Mouse (Mus musculus) hindbrain, embryonic 11.5 days (tissue): ENCODE results near the gene Acads. TPM values are rescaled to one million over a fixed set of nuclear protein-coding genes. Genes with fewer than 3 reads are reported as not detected.
"Not testable (repeated sequence)": the region's sequence is repeated elsewhere in the genome, so short reads cannot be mapped to it uniquely, and the experiment has no call there.

Source experiments
- ATAC-seq: fragments of 200-750 bp; cut with Nextera tagmentation; 2 replicates; pipeline ENCODE4 v1.8.0; 2017; ENCODE audit warnings: mild to moderate bottlenecking, moderate TSS enrichment, moderate library complexity; ENCODE audit not compliant: low FRiP score
- DNase-seq: peaks from one replicate; pipeline ENCODE4 v3.0.0-alpha.2; 2015; ENCODE audit warnings: low spot score
- H3K27ac ChIP-seq: fragments of 300-500 bp; sonication (generic); 2 replicates; pipeline ENCODE4 v1.5.1; 2014; ENCODE audit warnings: mild to moderate bottlenecking, low read depth, low read length
- H3K27me3 ChIP-seq: fragments of 300-500 bp; sonication (generic); 2 replicates; pipeline ENCODE4 v1.6.1; 2014; ENCODE audit warnings: mild to moderate bottlenecking, low read length, moderate library complexity, mixed read lengths; ENCODE audit not compliant: control insufficient read depth, insufficient read depth
- H3K36me3 ChIP-seq: fragments of 300-500 bp; sonication (generic); 2 replicates; pipeline ENCODE4 v1.6.1; 2014; ENCODE audit warnings: mild to moderate bottlenecking, low read length, moderate library complexity, mixed read lengths; ENCODE audit not compliant: control insufficient read depth, insufficient read depth
- H3K4me1 ChIP-seq: fragments of 300-500 bp; sonication (generic); replicated peaks from 2 replicates; pipeline ENCODE4 v1.6.1; 2014; ENCODE audit warnings: low read length, mixed read lengths; ENCODE audit not compliant: control insufficient read depth, insufficient read depth
- H3K4me2 ChIP-seq: fragments of 300-500 bp; sonication (generic); replicated peaks from 2 replicates; pipeline ENCODE4 v1.6.1; 2014; ENCODE audit warnings: mild to moderate bottlenecking, low read depth, low read length
- H3K4me3 ChIP-seq: fragments of 300-500 bp; sonication (generic); 2 replicates; pipeline ENCODE4 v1.5.1; 2014; ENCODE audit warnings: low read depth, low read length
- H3K9ac ChIP-seq: fragments of 300-500 bp; sonication (generic); 2 replicates; pipeline ENCODE4 v1.6.1; 2014; ENCODE audit warnings: low read depth, low read length
- H3K9me3 ChIP-seq: fragments of 300-500 bp; sonication (generic); 2 replicates; pipeline ENCODE4 v1.6.1; 2016; ENCODE audit warnings: low read length; ENCODE audit not compliant: control insufficient read depth
- WGBS: fragments of 180-500 bp; shearing (Covaris S2); extraction: QIAGEN DNeasy Blood & Tissue Kit; methylation state at CpG from one replicate; pipeline ENCODE4 v1.1.7; 2014; 5-methylcytosine and 5-hydroxymethylcytosine counted together
- polyA plus RNA-seq: library from polyadenylated mRNA; unstranded; fragments of >200 nt; fragmentation: Nextera tagmentation; extraction: Ambion mirVana; gene quantifications from 2 replicates; pipeline ENCODE4 v1.2.1, GENCODE M21; 2014

Acads gene
- polyA plus RNA-seq, 1 experiment from 2014 or later = 30.8 TPM

DNA sequence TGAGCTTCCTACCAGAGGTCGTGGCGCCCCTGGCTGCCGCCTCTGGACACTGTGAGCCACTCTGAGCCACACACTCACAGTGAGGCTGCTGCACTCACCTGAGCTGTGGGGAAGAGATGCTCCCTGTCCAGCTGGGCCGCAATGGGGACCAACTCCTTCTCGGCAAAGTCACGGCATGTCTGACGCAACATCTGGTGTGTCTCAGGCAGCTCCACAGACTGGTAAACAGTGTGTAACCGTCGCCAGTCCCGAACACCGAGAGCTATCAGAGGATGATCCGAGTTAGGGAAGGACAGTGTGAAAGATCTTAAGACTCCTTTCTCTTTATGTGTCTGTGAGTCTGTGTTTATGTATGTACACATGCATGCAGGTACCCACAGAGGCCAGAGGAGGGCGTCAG lies 1.7 kb downstream of the Acads start:
- Histone ChIP-seq H3K4me2 (no peak overlapping the region), H3K27me3 (no peaks in the 10 kb centered on the region), H3K36me3 (no peaks in the 10 kb centered on the region), H3K4me3 (no peak overlapping the region), H3K27ac (no peak overlapping the region), H3K9me3 (no peaks in the 10 kb centered on the region), H3K9ac (no peak overlapping the region), H3K4me1 (no peaks in the 10 kb centered on the region)
- 96% methylated on average over 13 of the region's 13 CpGs for WGBS
- no peak for ATAC-seq
- no peak for DNase-seq

GRCm38 (mm10) chr5:115116426-115116825 lies 2.7 kb downstream of the Acads start:
- Histone ChIP-seq H3K4me2 (no peak overlapping the region), H3K4me3 (no peak overlapping the region), H3K4me1 (no peaks in the 10 kb centered on the region), H3K9ac (no peak overlapping the region), H3K27ac (no peak overlapping the region), H3K9me3 (no peaks in the 10 kb centered on the region), H3K36me3 (no peaks in the 10 kb centered on the region), H3K27me3 (no peaks in the 10 kb centered on the region)
- ATAC-seq (no peak), DNase-seq (no peak)
- 86% methylated on average over 3 of the region's 3 CpGs for WGBS

GRCm38 (mm10) chr5:115114501-115114900 lies 4.6 kb downstream of the Acads start:
- Histone ChIP-seq H3K4me1 (peaks cover 8% of the 10 kb centered on the region; the same call in 1 of the 2 replicates), H3K27ac (no peak overlapping the region), H3K4me2 (no peak overlapping the region), H3K27me3 (no peaks in the 10 kb centered on the region), H3K36me3 (no peaks in the 10 kb centered on the region), H3K9me3 (no peaks in the 10 kb centered on the region), H3K4me3 (no peak overlapping the region), H3K9ac (no peak overlapping the region)
- ATAC-seq (no peak), DNase-seq (no peak)
- 99% methylated on average over 8 of the region's 8 CpGs for WGBS

DNA sequence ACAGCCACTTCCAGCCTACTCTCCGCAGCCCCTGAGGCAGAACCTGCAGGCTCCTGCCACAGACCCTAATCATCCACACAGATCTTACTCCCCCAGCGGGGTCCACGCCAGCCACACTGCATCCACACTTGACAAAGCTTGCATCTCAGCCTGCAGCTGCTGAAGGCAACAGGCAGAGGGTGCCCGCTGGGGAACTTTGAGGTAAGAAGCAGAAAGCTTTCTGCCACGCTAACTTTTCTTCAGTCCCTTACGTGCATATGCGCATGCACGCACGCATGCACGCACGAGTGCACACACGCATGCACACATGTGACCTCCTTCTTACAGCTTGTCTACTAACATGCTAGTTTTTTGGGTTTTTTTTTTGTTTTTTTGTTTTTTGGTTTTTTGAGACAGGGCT lies 5.9 kb downstream of the Acads start:
- Histone ChIP-seq H3K9ac (no peak overlapping the region), H3K36me3 (no peaks in the 10 kb centered on the region), H3K4me3 (no peak overlapping the region), H3K4me1 (peaks cover 8% of the 10 kb centered on the region; the same call in 1 of the 2 replicates), H3K4me2 (no peak overlapping the region), H3K27me3 (no peaks in the 10 kb centered on the region), H3K9me3 (no peaks in the 10 kb centered on the region), H3K27ac (no peak overlapping the region)
- WGBS = 96% methylated on average over 12 of the region's 12 CpGs
- no peak for ATAC-seq
- DNase-seq = no peak

DNA sequence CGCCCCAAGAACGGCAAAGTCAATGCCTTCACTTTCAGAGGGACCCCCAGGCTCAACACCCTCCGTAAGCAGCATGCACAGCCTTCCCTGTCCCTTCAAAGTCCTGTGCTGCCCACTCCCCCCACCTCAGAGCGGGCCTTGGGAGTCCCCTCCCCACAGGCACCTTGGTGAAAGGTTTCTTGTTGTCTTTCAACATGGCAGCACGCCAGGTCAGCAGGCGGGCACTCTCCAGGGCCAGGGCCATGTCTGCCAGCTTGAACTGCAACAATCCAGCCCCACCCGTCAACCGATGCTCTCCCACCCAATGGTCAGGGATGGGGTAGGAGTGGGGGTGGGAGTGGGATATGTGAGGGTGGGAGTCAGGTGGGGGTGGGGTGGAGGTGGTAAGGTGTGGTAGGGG lies 8.0 kb downstream of the Acads start:
- H3K4me2 ChIP-seq = no peak overlapping the region
- no peaks in the 10 kb centered on the region for H3K9me3 ChIP-seq
- H3K9ac ChIP-seq = no peak overlapping the region
- no peak overlapping the region for H3K4me3 ChIP-seq
- H3K27me3 ChIP-seq = no peaks in the 10 kb centered on the region
- DNase-seq (no peak), ATAC-seq (no peak)
- WGBS = 90% methylated on average over 7 of the region's 8 CpGs
- no peak overlapping the region for H3K27ac ChIP-seq
- no peaks in the 10 kb centered on the region for H3K36me3 ChIP-seq
- H3K4me1 ChIP-seq = peaks cover 8% of the 10 kb centered on the region; the same call in 1 of the 2 replicates

DNA sequence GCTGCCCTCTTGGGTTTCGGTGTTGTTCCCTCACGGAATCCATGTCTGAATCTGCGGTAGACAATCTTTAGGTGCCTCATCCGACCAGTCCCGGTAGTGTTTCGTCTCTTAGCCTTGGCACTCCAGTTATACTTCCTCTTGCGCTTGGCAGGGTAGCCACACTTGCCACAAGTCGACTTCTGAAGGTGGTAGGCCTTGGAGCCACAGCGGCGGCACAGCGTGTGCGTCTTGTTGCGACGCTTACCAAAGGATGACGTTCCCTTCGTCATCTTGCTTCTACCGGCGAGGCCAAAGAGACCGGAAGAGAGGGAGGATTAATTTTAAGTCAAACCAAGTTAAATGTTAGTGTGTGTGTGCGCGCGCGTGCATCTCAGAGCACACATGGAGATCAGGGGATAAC lies 15.9 kb downstream of the Acads start:
- ATAC-seq, H3K36me3 ChIP-seq, H3K27me3 ChIP-seq, H3K9me3 ChIP-seq, H3K4me2 ChIP-seq, H3K4me3 ChIP-seq, H3K9ac ChIP-seq, H3K27ac ChIP-seq, DNase-seq, H3K4me1 ChIP-seq: not testable (repeated sequence)
- 96% methylated on average over 23 of the region's 23 CpGs for whole genome bisulfite sequencing

- no peaks in the 10 kb centered on the region for H3K36me3 ChIP-seq
- DNase-seq = no peak
Observed at GRCm38 (mm10) chr5:115102231-115102630, 16.9 kb downstream of the Acads start.

DNA sequence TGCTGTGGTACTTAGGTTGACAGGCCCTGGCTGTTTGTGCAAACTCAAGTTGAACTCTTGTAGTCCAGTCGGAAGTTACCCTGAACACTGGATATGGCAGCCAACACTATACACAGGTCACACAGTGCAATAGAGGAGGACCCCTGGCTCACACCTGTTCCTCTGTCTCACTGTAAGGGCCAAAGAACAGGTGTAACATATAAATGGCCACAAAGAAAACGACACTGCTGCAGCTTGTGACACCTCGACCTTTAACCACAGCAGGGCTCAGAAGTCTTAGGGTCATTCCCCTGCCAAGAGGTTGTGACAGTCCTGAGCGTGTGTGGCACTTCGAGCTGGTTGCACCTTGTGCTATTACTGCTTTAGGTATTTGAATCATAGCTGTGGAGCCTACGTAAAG lies 18.7 kb downstream of the Acads start:
- Histone ChIP-seq H3K4me1 (no peaks in the 10 kb centered on the region), H3K4me2 (no peak overlapping the region), H3K9ac (no peak overlapping the region), H3K4me3 (no peak overlapping the region), H3K9me3 (no peaks in the 10 kb centered on the region), H3K36me3 (peaks cover 8% of the 10 kb centered on the region), H3K27me3 (no peaks in the 10 kb centered on the region), H3K27ac (no peak overlapping the region)
- ATAC-seq (no peak), DNase-seq (no peak)
- 84% methylated on average over 6 of the region's 6 CpGs for WGBS

More at GRCm38 (mm10) chr5:115102231-115102630, 16.9 kb downstream of the Acads start:
- Histone ChIP-seq H3K27ac (no peak overlapping the region), H3K9me3 (no peaks in the 10 kb centered on the region), H3K4me3 (no peak overlapping the region), H3K27me3 (no peaks in the 10 kb centered on the region), H3K4me2 (no peak overlapping the region), H3K9ac (no peak overlapping the region), H3K4me1 (no peaks in the 10 kb centered on the region)
- ATAC-seq = no peak
- WGBS = 83% methylated on average over 2 of the region's 2 CpGs

DNA sequence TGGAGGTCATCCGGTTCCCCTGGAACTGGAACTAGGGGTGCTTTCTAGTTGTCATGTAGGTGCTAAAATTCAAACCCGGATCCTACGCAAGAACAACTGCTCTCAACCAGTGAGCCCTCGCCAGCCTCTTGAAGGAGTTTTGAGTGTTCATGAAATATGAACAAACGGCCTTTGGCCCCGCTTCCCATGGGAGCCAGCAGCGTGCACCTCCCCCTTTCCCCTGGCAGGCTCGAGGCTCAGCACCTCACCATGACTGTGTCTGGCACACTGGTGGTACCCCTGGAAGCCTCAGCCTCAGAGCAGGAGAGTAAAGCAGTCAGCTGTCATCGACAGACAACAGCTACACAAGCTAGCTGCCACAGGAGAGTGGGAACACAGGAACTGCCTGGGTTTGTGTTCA lies 19.2 kb downstream of the Acads start:
- no peak for ATAC-seq
- Histone ChIP-seq H3K4me1 (no peaks in the 10 kb centered on the region), H3K27me3 (no peaks in the 10 kb centered on the region), H3K27ac (no peak overlapping the region), H3K4me3 (no peak overlapping the region), H3K9me3 (no peaks in the 10 kb centered on the region), H3K9ac (no peak overlapping the region), H3K4me2 (no peak overlapping the region), H3K36me3 (peaks cover 12% of the 10 kb centered on the region)
- WGBS = 89% methylated on average over 9 of the region's 9 CpGs
- DNase-seq = no peak
